Mouse (Mus musculus) kidney, embryonic 14.5 days (tissue): ENCODE results near the gene Nubp1. TPM values are rescaled to one million over a fixed set of nuclear protein-coding genes. Genes with fewer than 3 reads are reported as not detected.
A peak's percentile ranks its signal among the peaks of the same experiment; 100 is the strongest.

Source experiments
- ATAC-seq: fragments of 200-750 bp; cut with Nextera tagmentation; 2 replicates; pipeline ENCODE4 v1.8.0; 2017; ENCODE audit warnings: moderate number of reproducible peaks, mild to moderate bottlenecking, moderate TSS enrichment, moderate library complexity; ENCODE audit not compliant: low FRiP score, low TSS enrichment
- H3K27ac ChIP-seq: fragments of 300-500 bp; sonication (generic); 2 replicates; pipeline ENCODE4 v1.5.1; 2014; ENCODE audit warnings: low read depth, mild to moderate bottlenecking, low read length, moderate library complexity, mixed read lengths
- H3K27me3 ChIP-seq: fragments of 300-500 bp; sonication (generic); 2 replicates; pipeline ENCODE4 v1.6.1; 2014; ENCODE audit warnings: mild to moderate bottlenecking, low read length; ENCODE audit not compliant: control insufficient read depth, insufficient read depth
- H3K36me3 ChIP-seq: fragments of 300-500 bp; sonication (generic); 2 replicates; pipeline ENCODE4 v1.6.1; 2014; ENCODE audit warnings: low read length, mixed read lengths; ENCODE audit not compliant: control insufficient read depth, insufficient read depth
- H3K4me1 ChIP-seq: fragments of 300-500 bp; sonication (generic); 2 replicates; pipeline ENCODE4 v1.6.1; 2014; ENCODE audit warnings: low read length, mixed read lengths; ENCODE audit not compliant: control insufficient read depth, insufficient read depth
- H3K4me2 ChIP-seq: fragments of 300-500 bp; sonication (generic); replicated peaks from 2 replicates; pipeline ENCODE4 v1.6.1; 2014; ENCODE audit warnings: low read depth, mild to moderate bottlenecking, low read length
- H3K4me3 ChIP-seq: fragments of 300-500 bp; sonication (generic); 2 replicates; pipeline ENCODE4 v1.5.1; 2014; ENCODE audit warnings: mild to moderate bottlenecking, low read length
- H3K9ac ChIP-seq: fragments of 300-500 bp; sonication (generic); 2 replicates; pipeline ENCODE4 v1.6.1; 2014; ENCODE audit warnings: low read depth, mild to moderate bottlenecking, low read length, moderate library complexity
- H3K9me3 ChIP-seq: fragments of 300-500 bp; sonication (generic); 2 replicates; pipeline ENCODE4 v1.6.1; 2016; ENCODE audit warnings: low read length; ENCODE audit not compliant: control insufficient read depth
- WGBS: fragments of 180-500 bp; shearing (Covaris S2); extraction: QIAGEN DNeasy Blood & Tissue Kit; methylation state at CpG from one replicate; pipeline ENCODE4 v1.1.7; 2014; 5-methylcytosine and 5-hydroxymethylcytosine counted together
- polyA plus RNA-seq: library from polyadenylated mRNA; unstranded; fragments of >200 nt; fragmentation: Nextera tagmentation; extraction: Ambion mirVana; gene quantifications from 2 replicates; pipeline ENCODE4 v1.2.1, GENCODE M21; 2014

Nubp1 gene
- polyA plus RNA-seq, 1 experiment from 2014 or later: 77.1 TPM

DNA sequence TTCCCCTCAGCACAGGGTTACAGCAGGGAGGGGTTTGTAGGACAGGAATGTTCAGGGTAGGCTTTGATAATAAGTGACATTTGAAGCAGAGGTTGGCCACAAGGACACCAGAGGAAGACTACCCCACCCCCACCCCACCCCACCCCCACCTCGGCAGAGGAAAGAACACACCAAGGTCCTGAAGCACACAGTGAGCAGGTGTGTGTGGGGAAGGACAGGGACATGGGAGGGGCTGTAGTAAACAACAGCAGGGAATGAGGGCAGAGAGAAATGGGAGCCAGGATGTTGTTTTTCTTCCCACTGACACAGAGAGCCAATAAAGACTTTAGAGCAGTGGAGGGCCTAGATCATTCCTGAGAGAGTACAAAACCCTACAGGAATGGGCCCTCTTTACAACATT, 34.5 kb upstream of the Nubp1 start:
- WGBS: 19% methylated on average over 1 of the region's 1 CpGs
- Histone ChIP-seq H3K4me1 (no peaks in the 10 kb centered on the region), H3K27me3 (no peaks in the 10 kb centered on the region), H3K9ac (no peak overlapping the region), H3K9me3 (no peaks in the 10 kb centered on the region), H3K4me2 (no peak overlapping the region), H3K27ac (no peak overlapping the region), H3K36me3 (no peaks in the 10 kb centered on the region), H3K4me3 (no peak overlapping the region)
- no peak for ATAC-seq

DNA sequence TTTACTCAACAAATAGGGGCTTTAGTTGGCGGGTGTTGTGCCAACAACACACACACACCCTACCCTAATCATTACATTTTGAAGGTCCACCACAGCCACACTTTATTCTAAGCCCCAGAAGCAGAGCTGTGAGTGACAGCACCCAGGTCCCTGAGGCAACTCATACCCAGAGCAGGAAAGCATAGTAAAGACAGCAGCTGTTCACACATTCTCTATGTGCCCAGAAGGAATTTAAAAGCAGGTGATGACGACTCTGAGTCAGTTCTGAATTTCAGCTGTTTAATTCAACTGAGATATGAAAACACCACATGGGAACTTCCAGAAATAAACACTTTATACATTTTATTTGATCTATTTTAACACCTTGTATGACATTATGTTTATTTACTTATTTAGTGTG, 32.2 kb upstream of the Nubp1 start:
- Histone ChIP-seq H3K9me3 (no peaks in the 10 kb centered on the region), H3K9ac (no peak overlapping the region), H3K4me2 (no peak overlapping the region), H3K4me3 (no peak overlapping the region), H3K36me3 (no peaks in the 10 kb centered on the region), H3K4me1 (no peaks in the 10 kb centered on the region), H3K27me3 (no peaks in the 10 kb centered on the region), H3K27ac (no peak overlapping the region)
- ATAC-seq: no peak
- 62% methylated on average over 2 of the region's 2 CpGs for WGBS

DNA sequence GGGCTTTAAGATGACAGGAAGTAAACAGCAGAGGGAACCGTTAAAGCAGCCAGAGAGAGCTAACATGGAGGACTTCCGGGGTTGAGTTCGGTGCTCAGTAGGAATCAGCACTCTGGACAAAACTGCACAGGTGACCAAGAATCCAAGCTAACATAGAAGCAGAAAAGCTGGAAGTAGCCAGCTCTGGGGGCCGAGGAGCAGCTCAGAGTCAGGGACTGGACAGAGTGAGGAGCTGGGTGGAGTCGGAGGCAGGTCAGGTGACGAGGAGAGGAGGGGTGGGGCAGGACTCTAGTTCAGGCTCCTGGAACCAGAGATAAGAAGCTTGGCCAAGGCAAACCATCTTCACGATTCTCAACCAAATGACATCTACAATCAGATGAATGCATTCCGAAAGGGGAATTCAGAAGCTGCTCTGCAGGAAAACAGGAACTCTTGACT, 27.7 kb upstream of the Nubp1 start:
- H3K4me1 ChIP-seq: no peaks in the 10 kb centered on the region
- no peak overlapping the region for H3K4me3 ChIP-seq
- H3K9ac ChIP-seq: no peak overlapping the region
- no peak overlapping the region for H3K27ac ChIP-seq
- no peaks in the 10 kb centered on the region for H3K9me3 ChIP-seq
- ATAC-seq: peak; percentile 74; the same call in 1 of the 2 replicates
- no peaks in the 10 kb centered on the region for H3K36me3 ChIP-seq
- H3K27me3 ChIP-seq: no peaks in the 10 kb centered on the region
- H3K4me2 ChIP-seq: peak overlapping the region; percentile 21; the same call in 1 of the 2 replicates
- WGBS: 27% methylated on average over 8 of the region's 8 CpGs

DNA sequence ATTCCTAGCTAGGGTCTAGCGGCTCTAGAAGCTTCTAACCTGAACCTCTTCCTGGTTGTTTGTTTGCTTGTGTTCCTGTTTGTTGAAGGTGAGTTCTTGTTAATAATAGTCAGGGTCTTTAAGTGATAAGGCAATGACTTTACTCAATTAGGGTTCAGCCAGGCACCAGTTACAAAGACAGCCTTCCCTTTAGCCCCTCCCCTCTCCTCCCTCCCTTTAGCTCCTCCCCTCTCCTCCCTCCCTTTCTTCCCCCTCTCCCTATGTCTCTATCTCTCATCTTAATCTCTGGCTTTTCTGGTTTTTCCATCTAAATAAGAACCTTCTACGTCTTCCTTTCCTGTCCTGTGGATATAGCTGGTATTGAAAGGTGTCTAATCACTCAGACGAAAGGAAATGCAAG, 27.2 kb upstream of the Nubp1 start:
- Histone ChIP-seq H3K27me3 (no peaks in the 10 kb centered on the region), H3K9me3 (no peaks in the 10 kb centered on the region), H3K4me3 (no peak overlapping the region), H3K36me3 (no peaks in the 10 kb centered on the region), H3K9ac (no peak overlapping the region), H3K4me1 (no peaks in the 10 kb centered on the region), H3K4me2 (no peak overlapping the region), H3K27ac (no peak overlapping the region)
- no peak for ATAC-seq
- WGBS: 58% methylated on average over 3 of the region's 3 CpGs

DNA sequence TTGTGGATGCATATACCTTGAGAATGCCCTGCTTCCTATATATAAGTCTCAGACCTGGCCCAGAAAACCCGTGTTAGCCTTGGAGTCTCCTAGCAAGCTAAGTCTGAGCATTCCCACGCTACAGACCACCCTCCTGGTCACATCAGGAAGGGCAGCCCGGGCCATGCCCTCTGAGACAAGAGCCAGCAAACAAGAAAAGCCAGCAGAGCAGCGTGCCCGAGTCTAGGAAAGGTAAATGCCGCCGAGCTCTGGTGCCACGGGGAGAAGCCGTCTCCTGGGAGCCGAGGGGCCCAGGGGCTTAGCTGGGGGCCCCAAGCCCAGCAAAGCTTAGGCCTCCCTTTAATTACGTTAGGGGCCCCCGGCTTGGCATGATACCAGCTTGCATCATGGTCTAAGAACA, 26.5 kb upstream of the Nubp1 start:
- no peak overlapping the region for H3K4me2 ChIP-seq
- H3K4me1 ChIP-seq: no peaks in the 10 kb centered on the region
- no peaks in the 10 kb centered on the region for H3K27me3 ChIP-seq
- no peak overlapping the region for H3K4me3 ChIP-seq
- no peak overlapping the region for H3K27ac ChIP-seq
- WGBS: 85% methylated on average over 12 of the region's 12 CpGs
- no peaks in the 10 kb centered on the region for H3K9me3 ChIP-seq
- no peak overlapping the region for H3K9ac ChIP-seq
- no peak for ATAC-seq
- H3K36me3 ChIP-seq: no peaks in the 10 kb centered on the region

DNA sequence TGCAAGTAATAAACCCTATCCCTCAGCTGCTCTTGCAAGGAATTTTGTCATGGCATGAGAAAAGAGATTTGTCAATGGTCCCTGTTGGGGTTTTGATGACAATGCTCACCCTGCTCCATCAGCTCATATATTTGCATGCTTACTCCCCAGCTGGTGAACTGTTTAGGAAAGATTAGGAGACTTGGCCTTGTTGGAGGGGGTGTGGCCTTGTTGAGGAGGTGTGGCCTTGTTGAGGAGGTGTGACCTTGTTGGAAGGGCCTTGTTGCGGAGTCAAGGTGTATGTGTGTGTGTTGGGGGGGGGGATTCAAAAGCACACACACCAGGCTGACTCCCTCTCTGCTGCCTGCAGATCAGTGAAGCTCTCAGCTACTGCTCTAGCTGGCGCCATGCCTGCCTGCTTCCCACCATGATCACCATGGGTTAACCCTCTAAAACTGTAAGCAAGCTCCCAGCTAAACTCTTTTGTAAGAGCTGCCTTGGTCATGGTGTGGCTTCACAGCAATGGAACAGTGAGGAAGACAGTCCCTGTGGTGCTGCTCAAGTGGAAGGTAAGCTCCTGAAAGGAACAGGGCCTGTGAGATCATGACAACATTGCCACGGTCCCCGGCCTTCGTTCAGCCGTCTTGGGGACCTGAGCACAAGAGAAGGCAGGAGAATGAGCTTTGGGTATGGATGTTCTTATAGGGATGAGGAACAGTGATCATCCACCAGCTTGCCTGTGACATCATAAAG, 22.9 kb upstream of the Nubp1 start:
- H3K27ac ChIP-seq: no peak overlapping the region
- WGBS: 93% methylated on average over 6 of the region's 6 CpGs
- H3K4me3 ChIP-seq: no peak overlapping the region
- ATAC-seq: no peak
- H3K4me2 ChIP-seq: no peak overlapping the region
- no peaks in the 10 kb centered on the region for H3K27me3 ChIP-seq
- H3K9me3 ChIP-seq: no peaks in the 10 kb centered on the region
- no peak overlapping the region for H3K9ac ChIP-seq
- H3K4me1 ChIP-seq: peaks cover 4% of the 10 kb centered on the region; the same call in 1 of the 2 replicates
- no peaks in the 10 kb centered on the region for H3K36me3 ChIP-seq

DNA sequence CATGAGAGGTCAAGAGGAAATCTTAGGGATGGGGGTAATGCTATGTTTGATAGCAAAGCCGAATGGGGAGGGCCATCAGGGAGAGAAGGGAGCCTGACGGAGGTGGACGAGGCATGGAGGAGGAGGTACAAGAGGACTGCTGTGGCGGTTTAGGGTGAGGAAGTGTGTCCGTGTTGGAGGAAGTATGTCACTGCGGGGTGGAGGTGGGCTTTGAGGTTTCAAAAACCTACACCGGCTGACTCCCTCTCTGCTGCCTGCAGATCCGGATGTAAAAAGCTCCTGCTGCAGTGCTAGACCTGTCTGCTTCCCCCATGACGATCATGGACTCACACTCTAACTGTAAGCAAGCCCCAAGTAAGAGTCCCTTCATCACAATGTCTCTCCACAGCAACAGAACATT, 19.2 kb upstream of the Nubp1 start:
- H3K27ac ChIP-seq: no peak overlapping the region
- no peak overlapping the region for H3K4me3 ChIP-seq
- H3K9ac ChIP-seq: no peak overlapping the region
- no peaks in the 10 kb centered on the region for H3K9me3 ChIP-seq
- no peaks in the 10 kb centered on the region for H3K36me3 ChIP-seq
- WGBS: 80% methylated on average over 9 of the region's 9 CpGs
- no peak overlapping the region for H3K4me2 ChIP-seq
- ATAC-seq: no peak
- peaks cover 10% of the 10 kb centered on the region for H3K4me1 ChIP-seq
- H3K27me3 ChIP-seq: no peaks in the 10 kb centered on the region; the same call in 1 of the 2 replicates

DNA sequence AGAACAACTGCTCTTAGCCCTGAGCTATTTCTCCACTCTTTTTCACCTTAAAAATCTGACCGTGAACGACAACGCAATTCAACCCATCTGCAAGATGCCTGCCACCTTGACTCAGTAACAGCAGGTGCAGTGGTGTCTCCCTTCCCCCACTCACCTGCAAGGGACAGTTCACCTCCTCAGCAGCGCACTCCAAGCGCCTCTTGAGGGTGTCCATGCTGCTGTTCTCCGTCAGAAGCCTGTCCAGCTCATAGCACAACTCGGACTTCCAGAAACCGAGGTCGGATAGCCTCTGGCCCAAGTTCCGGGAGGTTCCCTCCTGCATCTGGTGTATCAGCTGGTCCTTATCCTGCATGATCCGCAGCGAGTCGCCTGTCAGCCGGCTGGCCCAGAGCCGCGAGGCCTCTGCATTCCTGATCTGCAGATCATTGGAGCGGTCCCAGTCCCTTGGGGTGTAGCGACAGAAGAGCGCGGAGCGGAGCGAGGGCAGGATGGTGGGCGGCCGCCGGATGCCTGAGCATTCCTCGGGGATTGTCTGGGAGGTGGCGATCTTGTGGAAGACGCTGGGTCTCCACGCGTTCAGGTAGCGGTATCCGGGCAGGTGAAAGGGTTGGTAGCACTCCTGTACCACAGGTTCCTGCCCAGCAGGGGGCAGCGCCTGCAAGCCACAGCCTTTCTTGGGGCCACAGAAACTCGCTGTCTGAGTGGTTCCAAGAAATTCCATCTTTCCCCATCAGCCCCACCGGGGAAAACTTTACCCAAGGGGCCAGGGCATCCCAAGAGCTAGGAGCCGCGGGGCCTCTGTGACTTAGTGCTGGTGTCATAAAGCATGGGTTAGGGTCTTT, 16.8 kb upstream of the Nubp1 start, which contains the start of gene Tekt5:
Tekt5 (minus strand) TSS at position 792 of the 842 bp plus-strand sequence.
- Histone ChIP-seq H3K27ac (no peak within 1 kb of the TSS), H3K36me3 (no peaks in the 10 kb centered on the region), H3K9me3 (no peaks in the 10 kb centered on the region), H3K4me2 (peak within 1 kb of the TSS; percentile 51), H3K4me1 (peaks cover 10% of the 10 kb centered on the region), H3K4me3 (peak within 1 kb of the TSS; percentile 26), H3K9ac (no peak within 1 kb of the TSS), H3K27me3 (no peaks in the 10 kb centered on the region; the same call in 1 of the 2 replicates)
- WGBS: 7% methylated on average over 37 of the region's 37 CpGs
- peak; percentile 78 for ATAC-seq

DNA sequence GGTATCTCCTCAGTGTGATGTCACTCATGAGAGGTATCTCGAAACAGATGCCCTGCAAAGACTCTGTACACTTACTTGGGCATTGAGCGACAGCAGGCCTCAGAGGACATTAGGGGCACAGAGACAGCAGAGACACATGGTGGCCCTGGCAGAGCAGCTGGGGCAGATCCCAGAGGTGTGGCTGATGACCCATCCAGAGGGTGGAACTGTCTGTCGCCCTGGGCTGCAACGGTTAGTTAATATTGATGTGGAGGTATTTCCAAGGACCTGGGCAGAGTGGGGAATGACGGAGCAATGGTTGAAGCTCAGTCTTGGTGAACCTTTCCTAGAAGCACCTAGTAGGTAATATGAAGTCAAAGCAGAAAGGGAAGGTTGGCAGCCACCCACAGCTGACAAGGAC, 13.0 kb upstream of the Nubp1 start:
- peaks cover 5% of the 10 kb centered on the region; the same call in 1 of the 2 replicates for H3K4me1 ChIP-seq
- no peaks in the 10 kb centered on the region; the same call in 1 of the 2 replicates for H3K27me3 ChIP-seq
- no peak overlapping the region for H3K4me3 ChIP-seq
- H3K4me2 ChIP-seq: no peak overlapping the region
- no peak overlapping the region for H3K27ac ChIP-seq
- no peak overlapping the region for H3K9ac ChIP-seq
- 66% methylated on average over 5 of the region's 5 CpGs for WGBS
- no peaks in the 10 kb centered on the region for H3K9me3 ChIP-seq
- H3K36me3 ChIP-seq: no peaks in the 10 kb centered on the region
- ATAC-seq: no peak
